Mouse (Mus musculus): ENCODE measurements around the gene Ntng1. TPM values are rescaled to one million over a fixed set of nuclear protein-coding genes. Genes with fewer than 3 reads are reported as not detected.

Gene Ntng1
- polyA plus RNA-seq, 1 experiment from 2014 or later = 2.2 TPM

GRCm38 (mm10) chr3:109732327-109733182, 411.3 kb downstream of the Ntng1 start:
- Histone ChIP-seq H3K9ac (no peak overlapping the region), H3K4me2 (replicated peaks) (no peak overlapping the region)
- peak; percentile 89 for ATAC-seq

GRCm38 (mm10) chr3:109731592-109732230, 412.1 kb downstream of the Ntng1 start:
- no peak for ATAC-seq
- H3K9me3 ChIP-seq = no peaks in the 10 kb centered on the region
- no peak overlapping the region for H3K9ac ChIP-seq
- H3K4me3 ChIP-seq (replicated peaks) = no peak overlapping the region
- H3K27me3 ChIP-seq (replicated peaks) = no peaks in the 10 kb centered on the region
- H3K36me3 ChIP-seq = no peaks in the 10 kb centered on the region
- 87% methylated on average over 5 of the region's 5 CpGs for WGBS
- H3K4me1 ChIP-seq (replicated peaks) = no peaks in the 10 kb centered on the region
- H3K27ac ChIP-seq = no peak overlapping the region
- no peak overlapping the region for H3K4me2 ChIP-seq (replicated peaks)

More at GRCm38 (mm10) chr3:109732327-109733182, 411.3 kb downstream of the Ntng1 start:
- no peaks in the 10 kb centered on the region for H3K4me1 ChIP-seq (replicated peaks)
- WGBS = 49% methylated on average over 10 of the region's 10 CpGs
- no peaks in the 10 kb centered on the region for H3K36me3 ChIP-seq
- H3K27me3 ChIP-seq (replicated peaks) = no peaks in the 10 kb centered on the region
- no peaks in the 10 kb centered on the region for H3K9me3 ChIP-seq
- no peak overlapping the region for H3K27ac ChIP-seq
- H3K4me3 ChIP-seq (replicated peaks) = no peak overlapping the region

Other genes with a start within 250 kb of the Ntng1 start
- gene Prmt6, start 107.0 kb upstream of the Ntng1 start, polyA plus RNA-seq (2015; fragmentation: Nextera tagmentation; extraction: Ambion mirVana) = 16.8 and 18.0 TPM in 2 replicates

All from intestine, embryonic 15.5 days (tissue).